Mouse (Mus musculus) kidney, adult 2 months (tissue): ENCODE data around the gene Cubn.

Experiments used
- CTCF ChIP-seq: fragments of 200-500 bp; conservative IDR thresholded peaks from 2 replicates; pipeline ENCODE4 v1.5.1; 2011; ENCODE audit warnings: low read depth, mild to moderate bottlenecking, control low read depth, low read length, moderate library complexity, mixed read lengths; ENCODE audit not compliant: insufficient read depth, insufficient read length
- POLR2A ChIP-seq: fragments of 200-500 bp; IDR thresholded peaks from one replicate; pipeline ENCODE4 v1.6.1; 2011; ENCODE audit warnings: low read depth, low read length, control low read depth

DNA sequence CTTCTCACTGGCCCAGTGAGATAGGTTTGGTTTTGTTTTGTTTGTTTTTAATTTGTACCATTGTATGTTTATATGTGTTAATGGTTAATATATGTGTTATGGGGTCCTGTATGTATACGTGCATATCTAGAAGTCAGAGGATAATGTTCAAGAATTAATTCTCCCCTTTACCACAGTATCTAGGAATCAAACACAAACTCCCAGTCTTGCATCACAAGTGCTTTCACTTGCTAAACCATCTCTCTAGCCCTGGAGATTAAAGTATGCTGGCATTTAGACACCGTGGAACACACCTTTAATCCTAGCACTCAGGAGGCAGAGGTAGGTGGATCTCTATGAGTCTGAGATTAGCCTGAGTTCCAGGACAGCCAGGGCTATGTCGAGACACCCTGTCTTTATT is 83.3 kb downstream of the Cubn start:
- TF ChIP-seq CTCF, result no peak
- TF ChIP-seq POLR2A, result no peak
